Mouse (Mus musculus) lung, postnatal 4 days (tissue): ENCODE measurements at regions not wholly inside any gene's neighbourhood (a gene's known extent, or its start where the extent isn't known, plus 50 kb on each side); places are given as distances from the start of the nearest gene placed in this dataset.

Experiments
- DNase-seq, 2 experiments: peaks; one replicate each; pipeline ENCODE4 v3.0.0; 2021

DNA sequence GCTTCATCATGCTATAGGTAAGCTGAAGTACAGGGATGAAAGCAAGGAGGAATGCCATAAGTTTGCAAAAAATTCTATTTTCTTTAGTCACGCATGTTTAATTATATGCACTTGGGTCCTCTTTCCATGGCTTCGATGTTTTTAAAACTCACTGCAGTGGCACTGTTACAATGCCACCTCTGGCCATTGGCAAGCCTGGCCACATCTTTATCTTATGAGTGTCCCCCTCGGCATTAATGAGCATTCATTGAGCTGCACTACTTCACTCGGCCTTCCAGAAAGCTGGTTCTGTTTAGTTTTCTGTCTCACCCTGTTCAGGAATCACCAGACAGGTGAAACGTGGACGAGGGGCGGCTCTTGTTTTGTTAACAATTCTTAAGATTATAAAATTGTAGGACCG, 79.7 kb upstream of the Dnajc24 start:
- no peak for DNase-seq

DNA sequence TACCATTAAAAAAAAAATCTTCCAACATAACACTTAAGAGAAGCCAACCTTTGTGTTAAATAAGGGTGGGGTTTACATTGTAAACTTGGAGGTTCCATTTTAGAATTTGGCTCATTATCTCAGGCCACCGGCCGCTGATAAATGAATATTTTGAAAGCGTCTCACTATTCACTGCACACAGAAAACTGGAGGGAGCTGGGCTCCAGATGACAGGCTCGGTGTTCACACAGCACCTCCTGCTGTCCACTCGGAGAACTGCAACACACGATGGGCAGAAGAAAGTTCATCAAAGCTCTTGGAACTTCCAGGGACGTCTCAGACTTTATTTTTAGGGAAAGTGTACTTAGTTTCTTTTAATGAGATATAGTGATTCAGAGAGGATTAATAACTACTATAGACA, 78.6 kb upstream of the Dnajc24 start:
- DNase-seq = peak; percentile 35 to 66

DNA sequence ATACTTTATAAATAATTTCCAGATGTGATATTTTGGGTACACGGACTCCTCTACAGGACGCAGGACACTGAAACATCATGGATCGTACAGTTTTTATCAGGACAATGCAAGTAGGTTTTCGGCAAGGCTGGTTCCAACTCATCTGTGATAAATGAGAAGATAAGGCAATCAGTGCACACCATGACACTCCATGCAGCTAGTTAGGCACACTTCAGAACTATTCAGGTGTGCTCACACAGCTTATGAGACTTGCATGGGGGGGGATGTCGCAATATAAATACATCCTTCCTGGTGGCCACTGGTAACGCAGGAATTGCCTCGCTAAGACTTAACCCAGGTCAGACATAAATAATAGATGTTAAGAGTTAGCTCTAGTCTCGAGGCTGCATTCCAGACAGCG, 77.3 kb upstream of the Dnajc24 start:
- no peak for DNase-seq

DNA sequence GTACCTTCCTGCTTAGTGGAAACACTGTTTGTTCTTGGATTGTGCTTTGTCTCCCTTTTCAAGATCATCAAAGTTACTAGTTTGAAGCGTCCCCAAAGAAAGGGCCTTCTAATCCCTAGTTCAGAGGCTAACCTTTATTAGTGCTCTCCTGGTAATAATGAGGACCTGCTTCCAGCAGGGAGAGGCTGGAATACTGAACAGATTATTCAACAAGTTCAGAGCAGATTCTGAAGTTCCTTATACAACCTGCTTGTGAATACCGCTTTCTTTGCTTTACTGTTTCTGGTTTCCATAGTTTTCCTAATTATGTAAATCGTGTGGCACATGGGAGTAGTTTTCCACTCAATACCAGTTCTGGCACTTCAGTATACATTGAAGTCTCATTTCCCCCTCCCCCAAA, 75.2 kb upstream of the Dnajc24 start:
- no peak for DNase-seq

DNA sequence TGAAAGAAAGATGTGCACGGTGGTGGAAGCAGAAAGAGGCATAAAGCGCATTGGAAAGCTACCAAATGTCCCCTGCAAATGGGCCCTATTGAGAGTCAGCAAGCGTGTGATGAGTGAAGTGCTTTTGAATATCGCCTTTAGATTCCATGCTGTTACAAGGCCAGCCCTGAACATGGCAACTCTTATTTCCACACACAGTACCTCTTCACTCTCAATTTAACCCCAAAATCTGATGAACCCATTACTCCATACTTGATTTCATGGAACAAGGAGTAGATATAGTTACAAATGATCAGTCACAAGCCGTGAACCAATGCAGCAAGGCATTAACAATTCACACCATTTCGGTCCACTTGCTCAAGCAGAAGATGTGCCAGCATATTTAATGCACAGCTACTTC, 71.1 kb upstream of the Dnajc24 start:
- DNase-seq = no peak

DNA sequence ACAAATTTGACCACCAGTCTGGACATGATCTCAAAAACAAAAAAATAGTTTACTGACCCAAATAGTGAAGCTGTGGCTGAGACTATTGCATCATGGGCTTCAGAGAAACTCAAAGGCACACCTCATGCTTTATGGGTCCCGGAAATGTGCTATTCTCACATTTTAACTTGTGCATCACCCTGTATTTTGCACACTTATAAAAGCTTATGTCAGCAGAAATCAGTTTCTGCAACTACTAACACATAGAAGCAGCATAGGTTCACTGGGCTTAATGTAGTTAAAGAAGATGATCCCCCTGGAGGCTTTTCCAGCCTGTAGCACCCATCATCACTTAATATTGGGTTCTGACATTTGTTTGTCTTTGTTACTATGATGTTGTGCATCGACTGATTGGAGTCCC, 61.0 kb upstream of the Dnajc24 start:
- DNase-seq = no peak
